Mouse (Mus musculus): ENCODE measurements around the gene Med9.

DNA sequence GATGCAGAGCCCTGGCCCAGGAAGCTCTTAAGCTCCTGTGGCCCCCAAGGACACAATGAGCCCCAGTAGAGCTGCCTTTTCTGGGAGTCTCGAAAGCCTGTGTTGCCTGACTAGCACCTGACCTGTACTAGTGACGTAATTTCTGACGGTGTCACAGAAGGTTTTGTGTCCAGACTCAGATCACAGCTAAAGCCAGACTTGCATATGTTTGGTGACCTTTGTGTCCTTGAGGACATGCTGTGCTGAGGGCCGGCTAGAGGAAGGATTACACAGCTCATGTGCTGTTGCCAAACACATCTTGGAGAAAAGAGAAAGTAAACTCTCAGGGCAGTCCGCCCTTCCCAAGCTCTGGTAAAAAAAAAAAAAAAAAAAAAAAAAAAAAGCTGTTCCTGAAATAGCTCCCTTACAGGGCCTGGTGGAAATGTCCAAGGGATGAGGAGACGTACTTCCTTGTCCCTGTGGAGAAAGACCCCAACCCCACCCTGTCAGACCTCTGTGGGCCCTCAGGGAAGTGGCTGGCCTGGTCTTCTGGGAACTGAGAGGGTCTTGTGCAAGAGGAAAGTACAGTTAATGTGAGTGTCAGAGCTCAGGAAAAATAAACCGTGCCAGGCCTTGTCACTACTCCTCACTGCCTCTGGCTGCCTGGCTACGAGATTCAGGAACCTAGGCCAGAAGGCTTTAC lies 45.8 kb upstream of the Med9 start:
- TF ChIP-seq POLR2A (IDR thresholded peaks at IDR 0.05; ENCODE audit: insufficient read depth, low read depth, low read length): peak; percentile 28; the same call in 1 of the 2 replicates
- no peak for TF ChIP-seq CTCF (IDR thresholded peaks at IDR 0.05)
- TF ChIP-seq EP300 (IDR thresholded peaks at IDR 0.05; ENCODE audit: insufficient read depth, low read depth, low read length): peak; percentile 91; the same call in 1 of the 2 replicates
